Mouse (Mus musculus): ENCODE results near the gene Morn4. TPM values are rescaled to one million over a fixed set of nuclear protein-coding genes. Genes with fewer than 3 reads are reported as not detected.
A peak's percentile ranks its signal among the peaks of the same experiment; 100 is the strongest.

Gene Morn4
- polyA plus RNA-seq, 1 experiment: 26.3 TPM

DNA sequence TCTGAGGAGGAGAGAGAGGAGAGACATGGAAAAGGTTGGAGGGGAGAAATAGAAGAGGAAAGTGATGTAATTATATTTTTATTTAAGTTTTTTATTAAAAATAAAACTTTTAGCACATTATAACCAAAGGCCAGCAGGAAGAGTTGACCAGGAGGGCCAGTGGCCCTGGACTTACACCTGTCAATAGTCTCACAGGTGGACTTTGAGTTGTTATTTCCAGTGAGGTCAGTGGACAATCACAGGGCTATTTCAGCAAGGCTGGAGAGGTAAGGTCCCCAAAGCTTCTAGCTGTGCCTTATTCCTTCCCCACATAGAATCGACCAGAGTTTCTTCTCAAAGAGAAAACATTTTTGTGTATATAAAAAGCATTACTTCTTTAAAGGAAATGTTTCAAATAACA, 35.9 kb downstream of the Morn4 start:
- Histone ChIP-seq H3K27ac (ENCODE audit: insufficient read depth, low read depth, low read length) (peak overlapping the region; percentile 93; the same call in 1 of the 2 replicates), H3K27me3 (replicated peaks; ENCODE audit: control insufficient read depth, insufficient read depth, low read length) (no peaks in the 10 kb centered on the region), H3K4me1 (ENCODE audit: control insufficient read depth, insufficient read depth, low read length) (peaks cover 26% of the 10 kb centered on the region), H3K36me3 (ENCODE audit: control insufficient read depth, insufficient read depth, low read length) (no peaks in the 10 kb centered on the region), H3K4me3 (ENCODE audit: insufficient read depth, low read depth, low read length) (no peak overlapping the region)
- TF ChIP-seq POLR2A (IDR thresholded peaks at IDR 0.05; ENCODE audit: low read depth, low read length) (no peak), CTCF (conservative IDR thresholded peaks at IDR 0.05; ENCODE audit: insufficient read depth, insufficient read length, low read depth, low read length) (no peak)
- DNase-seq: peak; percentile 74
- WGBS: 51% methylated on average over 1 of the region's 1 CpGs

DNA sequence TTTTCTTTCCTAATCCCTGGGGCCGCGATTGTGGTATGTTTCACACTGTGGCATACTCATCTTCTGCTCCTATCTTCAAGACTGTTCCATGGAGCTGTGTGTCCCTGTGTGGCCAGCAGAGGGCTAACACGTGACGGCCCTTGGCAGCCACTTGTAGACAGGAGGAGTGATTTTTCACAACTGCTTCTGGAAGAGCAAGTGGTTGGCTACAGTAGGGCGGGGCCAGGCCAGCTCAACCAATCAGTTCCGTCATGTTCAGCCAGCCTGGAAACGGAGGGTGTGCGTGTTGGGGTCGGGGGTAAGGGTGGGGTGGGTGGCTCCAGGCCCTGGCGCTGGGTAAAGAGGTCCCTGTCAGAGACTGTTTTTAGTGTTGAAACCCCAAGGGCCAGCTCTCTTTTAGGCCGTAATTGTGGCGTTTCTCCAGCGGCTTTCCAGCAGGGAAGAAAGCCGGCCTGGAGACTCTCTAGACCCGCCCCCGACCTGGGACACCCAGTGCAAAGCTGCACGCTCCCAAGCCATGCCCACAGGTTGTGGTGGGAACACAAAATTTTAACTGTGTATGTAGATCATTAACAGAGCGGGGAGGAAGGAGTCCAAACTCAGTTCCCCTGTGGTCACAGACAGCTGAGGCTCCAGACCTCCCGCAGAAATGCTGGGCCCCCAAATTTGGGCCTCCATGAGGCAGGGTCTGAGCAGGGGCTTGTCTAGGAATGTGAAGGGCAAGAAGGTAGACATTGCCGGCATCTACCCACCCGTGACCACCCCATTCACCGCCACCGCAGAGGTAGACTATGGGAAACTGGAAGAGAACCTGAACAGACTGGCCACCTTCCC, 40.7 kb downstream of the Morn4 start, which contains the start of gene Hoga1:
Hoga1 (plus strand) TSS at position 342 of the 834 bp plus-strand sequence.
- H3K36me3 ChIP-seq (ENCODE audit: control insufficient read depth, insufficient read depth, low read length): no peaks in the 10 kb centered on the region
- TF ChIP-seq CTCF (conservative IDR thresholded peaks at IDR 0.05; ENCODE audit: insufficient read depth, insufficient read length, low read depth, low read length): peak; percentile 97
- TF ChIP-seq POLR2A (IDR thresholded peaks at IDR 0.05; ENCODE audit: low read depth, low read length): no peak
- H3K4me3 ChIP-seq (ENCODE audit: insufficient read depth, low read depth, low read length): peak within 1 kb of the TSS; percentile 73
- H3K4me1 ChIP-seq (ENCODE audit: control insufficient read depth, insufficient read depth, low read length): peaks cover 8% of the 10 kb centered on the region; the same call in 1 of the 2 replicates
- 13% methylated on average over 23 of the region's 23 CpGs for WGBS
- no peaks in the 10 kb centered on the region for H3K27me3 ChIP-seq (replicated peaks; ENCODE audit: control insufficient read depth, insufficient read depth, low read length)
- peak; percentile 96 for DNase-seq
- H3K27ac ChIP-seq (ENCODE audit: insufficient read depth, low read depth, low read length): peak within 1 kb of the TSS; percentile 88

DNA sequence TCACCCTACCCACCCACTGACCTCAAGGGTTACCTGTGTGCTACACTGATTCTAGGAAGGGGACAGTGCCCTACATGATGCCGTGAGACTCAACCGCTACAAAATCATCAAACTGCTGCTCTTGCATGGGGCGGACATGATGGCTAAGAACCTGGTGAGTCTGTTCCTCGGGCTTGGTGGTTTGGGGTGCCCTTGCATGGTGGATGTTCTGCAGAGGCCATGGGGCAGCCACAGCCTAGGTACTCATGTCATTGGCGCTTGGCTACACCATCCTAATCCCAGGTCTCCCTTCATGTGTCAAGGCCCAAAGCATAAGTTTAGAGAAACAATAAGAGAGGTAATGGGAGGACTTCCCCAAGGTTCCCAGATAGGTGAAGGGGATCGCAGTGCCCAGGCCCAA, 42.2 kb downstream of the Morn4 start:
- H3K4me1 ChIP-seq (ENCODE audit: control insufficient read depth, insufficient read depth, low read length): peaks cover 8% of the 10 kb centered on the region; the same call in 1 of the 2 replicates
- H3K4me3 ChIP-seq (ENCODE audit: insufficient read depth, low read depth, low read length): no peak overlapping the region
- WGBS: 95% methylated on average over 6 of the region's 6 CpGs
- TF ChIP-seq CTCF (conservative IDR thresholded peaks at IDR 0.05; ENCODE audit: insufficient read depth, insufficient read length, low read depth, low read length): no peak
- TF ChIP-seq POLR2A (IDR thresholded peaks at IDR 0.05; ENCODE audit: low read depth, low read length): no peak
- H3K36me3 ChIP-seq (ENCODE audit: control insufficient read depth, insufficient read depth, low read length): no peaks in the 10 kb centered on the region
- no peaks in the 10 kb centered on the region for H3K27me3 ChIP-seq (replicated peaks; ENCODE audit: control insufficient read depth, insufficient read depth, low read length)
- no peak overlapping the region for H3K27ac ChIP-seq (ENCODE audit: insufficient read depth, low read depth, low read length)
- no peak for DNase-seq

DNA sequence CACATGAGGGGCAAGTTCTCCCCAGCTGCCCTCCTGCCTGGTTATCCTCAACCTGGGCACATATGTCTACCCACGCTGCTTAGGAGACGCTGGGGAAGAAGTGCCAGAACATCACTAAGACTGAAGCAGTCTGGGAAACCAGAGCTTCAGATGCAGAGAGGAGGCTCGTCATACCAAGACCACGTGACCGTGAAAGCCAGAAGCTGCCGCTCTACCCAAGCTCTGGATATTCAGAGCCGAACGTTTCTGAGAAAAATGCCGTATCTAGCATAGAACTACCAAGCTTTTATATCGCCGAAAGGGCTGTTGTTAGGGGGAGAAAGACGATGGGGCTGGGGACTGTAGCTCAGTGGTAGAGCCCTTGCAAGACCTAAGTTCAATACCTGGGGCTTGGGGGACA, 47.8 kb downstream of the Morn4 start:
- peaks cover 2% of the 10 kb centered on the region; the same call in 1 of the 2 replicates for H3K36me3 ChIP-seq (ENCODE audit: control insufficient read depth, insufficient read depth, low read length)
- peaks cover 2% of the 10 kb centered on the region; the same call in 1 of the 2 replicates for H3K4me1 ChIP-seq (ENCODE audit: control insufficient read depth, insufficient read depth, low read length)
- TF ChIP-seq POLR2A (IDR thresholded peaks at IDR 0.05; ENCODE audit: low read depth, low read length) (no peak), CTCF (conservative IDR thresholded peaks at IDR 0.05; ENCODE audit: insufficient read depth, insufficient read length, low read depth, low read length) (no peak)
- no peak overlapping the region for H3K27ac ChIP-seq (ENCODE audit: insufficient read depth, low read depth, low read length)
- no peak overlapping the region for H3K4me3 ChIP-seq (ENCODE audit: insufficient read depth, low read depth, low read length)
- no peak for DNase-seq
- WGBS: 88% methylated on average over 12 of the region's 12 CpGs
- H3K27me3 ChIP-seq (replicated peaks; ENCODE audit: control insufficient read depth, insufficient read depth, low read length): no peaks in the 10 kb centered on the region

DNA sequence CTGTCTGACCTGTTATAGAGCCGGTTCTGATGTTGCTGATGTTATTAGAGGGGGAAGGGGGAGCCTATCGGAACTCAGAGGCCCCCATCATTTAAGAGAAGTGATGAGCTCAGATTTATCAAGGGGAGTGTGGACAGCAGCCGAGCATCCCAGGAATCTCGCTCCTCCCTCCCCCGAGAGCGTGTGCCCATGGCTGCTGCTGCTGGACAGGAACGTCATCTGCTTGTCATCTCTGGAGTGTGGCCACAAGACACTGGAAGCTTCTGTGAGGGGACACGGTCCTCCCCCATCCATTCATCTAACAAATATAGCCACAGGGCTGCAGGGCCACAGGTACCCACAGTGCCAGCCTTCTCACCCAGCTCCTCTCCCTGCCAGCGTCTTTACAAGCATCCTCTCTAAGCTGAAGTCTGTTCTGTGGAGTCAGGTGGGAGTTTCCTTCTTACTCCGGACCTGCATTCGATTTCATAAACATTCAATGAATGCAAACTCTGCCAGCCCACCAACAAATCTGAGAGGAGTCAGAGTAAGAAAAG, 48.9 kb downstream of the Morn4 start:
- H3K4me1 ChIP-seq (ENCODE audit: control insufficient read depth, insufficient read depth, low read length): peaks cover 2% of the 10 kb centered on the region; the same call in 1 of the 2 replicates
- 72% methylated on average over 11 of the region's 11 CpGs for WGBS
- TF ChIP-seq POLR2A (IDR thresholded peaks at IDR 0.05; ENCODE audit: low read depth, low read length): no peak
- no peak for TF ChIP-seq CTCF (conservative IDR thresholded peaks at IDR 0.05; ENCODE audit: insufficient read depth, insufficient read length, low read depth, low read length)
- H3K36me3 ChIP-seq (ENCODE audit: control insufficient read depth, insufficient read depth, low read length): peaks cover 2% of the 10 kb centered on the region; the same call in 1 of the 2 replicates
- H3K27me3 ChIP-seq (replicated peaks; ENCODE audit: control insufficient read depth, insufficient read depth, low read length): no peaks in the 10 kb centered on the region
- no peak overlapping the region for H3K27ac ChIP-seq (ENCODE audit: insufficient read depth, low read depth, low read length)
- no peak for DNase-seq
- no peak overlapping the region for H3K4me3 ChIP-seq (ENCODE audit: insufficient read depth, low read depth, low read length)

DNA sequence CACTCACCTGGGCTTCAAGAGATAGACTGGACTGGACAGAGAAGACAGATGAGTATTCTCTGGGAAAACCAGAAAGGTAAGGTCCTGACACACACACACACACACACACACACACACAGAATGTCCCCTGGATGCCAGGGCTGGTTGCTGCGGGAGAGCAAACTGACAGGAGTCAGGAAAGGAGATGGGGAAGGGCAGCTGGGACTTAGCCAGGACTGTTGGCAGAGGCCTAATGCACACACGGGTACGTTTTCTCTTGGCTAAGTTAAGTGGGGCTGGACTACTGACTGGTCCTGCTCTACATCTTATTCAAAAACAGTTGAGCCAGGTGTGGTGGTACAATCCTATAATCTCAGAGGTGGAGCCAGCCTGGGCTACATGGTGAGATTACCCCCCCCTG, 49.8 kb downstream of the Morn4 start:
- WGBS: 61% methylated on average over 3 of the region's 3 CpGs

More for the DNA sequence above, 49.8 kb downstream of the Morn4 start:
- no peak overlapping the region for H3K4me3 ChIP-seq (ENCODE audit: insufficient read depth, low read depth, low read length)
- DNase-seq: no peak
- H3K36me3 ChIP-seq (ENCODE audit: control insufficient read depth, insufficient read depth, low read length): peaks cover 2% of the 10 kb centered on the region; the same call in 1 of the 2 replicates
- H3K4me1 ChIP-seq (ENCODE audit: control insufficient read depth, insufficient read depth, low read length): peaks cover 2% of the 10 kb centered on the region; the same call in 1 of the 2 replicates
- H3K27me3 ChIP-seq (replicated peaks; ENCODE audit: control insufficient read depth, insufficient read depth, low read length): no peaks in the 10 kb centered on the region
- TF ChIP-seq POLR2A (IDR thresholded peaks at IDR 0.05; ENCODE audit: low read depth, low read length) (no peak), CTCF (conservative IDR thresholded peaks at IDR 0.05; ENCODE audit: insufficient read depth, insufficient read length, low read depth, low read length) (no peak)
- H3K27ac ChIP-seq (ENCODE audit: insufficient read depth, low read depth, low read length): no peak overlapping the region
